Mouse (Mus musculus): Measurements from ENCODE around the gene Bmx. TPM values are rescaled to one million over a fixed set of nuclear protein-coding genes. Genes with fewer than 3 reads are reported as not detected.

Gene Bmx
- polyA plus RNA-seq, 1 experiment from 2014 or later = 0.22 TPM

GRCm38 (mm10) chrX:164164681-164165080 lies 93.3 kb downstream of the Bmx start:
- Histone ChIP-seq H3K27ac (ENCODE audit: low read depth, low read length) (no peak overlapping the region), H3K9me3 (replicated peaks; ENCODE audit: control insufficient read depth, low read length) (no peaks in the 10 kb centered on the region), H3K4me2 (ENCODE audit: low read length) (no peak overlapping the region), H3K9ac (ENCODE audit: low read length) (no peak overlapping the region), H3K4me1 (ENCODE audit: control insufficient read depth, insufficient read depth, low read length) (no peaks in the 10 kb centered on the region), H3K27me3 (replicated peaks; ENCODE audit: control insufficient read depth, insufficient read depth, low read length) (no peaks in the 10 kb centered on the region), H3K36me3 (ENCODE audit: control insufficient read depth, insufficient read depth, low read length) (no peaks in the 10 kb centered on the region), H3K4me3 (ENCODE audit: low read depth, low read length) (no peak overlapping the region)
- 82% methylated on average over 1 of the region's 1 CpGs for WGBS
- no peak for DNase-seq (ENCODE audit: low spot score)
- no peak for ATAC-seq

DNA sequence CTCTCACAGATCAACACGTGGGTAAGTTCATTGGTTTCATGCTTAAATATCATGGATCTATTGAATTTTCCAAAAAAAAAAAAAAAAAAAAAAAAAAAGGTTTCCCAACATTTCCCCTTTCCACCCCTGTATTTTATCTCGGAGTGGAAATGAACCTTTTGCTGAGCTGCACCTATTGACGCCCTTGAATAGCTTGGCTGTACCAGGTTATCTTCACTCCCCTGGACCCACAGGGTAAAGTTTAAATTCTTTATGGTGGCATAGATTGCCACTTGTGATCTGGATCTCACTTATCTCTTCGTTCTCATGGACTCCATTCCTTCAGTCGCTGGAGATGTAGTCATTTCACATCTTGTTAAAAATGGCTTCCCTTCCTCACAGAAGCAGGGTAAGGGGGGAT lies 103.4 kb downstream of the Bmx start:
- no peaks in the 10 kb centered on the region for H3K4me1 ChIP-seq (ENCODE audit: control insufficient read depth, insufficient read depth, low read length)
- ATAC-seq (no peak), DNase-seq (ENCODE audit: low spot score) (no peak)
- H3K9me3 ChIP-seq (replicated peaks; ENCODE audit: control insufficient read depth, low read length) = no peaks in the 10 kb centered on the region
- H3K36me3 ChIP-seq (ENCODE audit: control insufficient read depth, insufficient read depth, low read length) = no peaks in the 10 kb centered on the region
- H3K4me2 ChIP-seq (ENCODE audit: low read length) = no peak overlapping the region
- no peak overlapping the region for H3K4me3 ChIP-seq (ENCODE audit: low read depth, low read length)
- no peaks in the 10 kb centered on the region for H3K27me3 ChIP-seq (replicated peaks; ENCODE audit: control insufficient read depth, insufficient read depth, low read length)
- WGBS = 81% methylated on average over 5 of the region's 5 CpGs
- H3K9ac ChIP-seq (ENCODE audit: low read length) = no peak overlapping the region
- H3K27ac ChIP-seq (ENCODE audit: low read depth, low read length) = no peak overlapping the region

DNA sequence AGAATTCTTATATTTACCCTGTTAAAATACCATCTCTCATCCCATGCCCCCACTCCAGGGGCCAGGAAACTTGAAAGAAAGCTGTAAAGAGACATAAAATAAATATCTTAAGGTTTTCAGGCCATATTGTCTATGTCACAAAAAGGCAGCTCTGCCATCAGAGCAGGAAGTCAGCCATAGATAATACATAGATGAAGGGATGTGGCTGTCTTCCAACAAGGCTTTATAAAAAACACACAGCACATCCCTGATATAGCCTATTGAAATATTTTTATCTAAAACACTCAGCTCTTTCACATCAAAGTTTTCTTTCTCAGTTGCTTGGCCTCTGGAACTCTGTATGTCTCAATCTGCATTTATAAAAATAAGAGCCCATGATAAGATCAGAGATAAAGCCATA lies 104.4 kb downstream of the Bmx start:
- Histone ChIP-seq H3K27ac (ENCODE audit: low read depth, low read length) (no peak overlapping the region), H3K4me1 (ENCODE audit: control insufficient read depth, insufficient read depth, low read length) (no peaks in the 10 kb centered on the region), H3K9me3 (replicated peaks; ENCODE audit: control insufficient read depth, low read length) (no peaks in the 10 kb centered on the region), H3K36me3 (ENCODE audit: control insufficient read depth, insufficient read depth, low read length) (no peaks in the 10 kb centered on the region), H3K9ac (ENCODE audit: low read length) (no peak overlapping the region), H3K4me2 (ENCODE audit: low read length) (no peak overlapping the region), H3K27me3 (replicated peaks; ENCODE audit: control insufficient read depth, insufficient read depth, low read length) (no peaks in the 10 kb centered on the region), H3K4me3 (ENCODE audit: low read depth, low read length) (no peak overlapping the region)
- ATAC-seq (no peak), DNase-seq (ENCODE audit: low spot score) (no peak)

- no peaks in the 10 kb centered on the region for H3K27me3 ChIP-seq (replicated peaks; ENCODE audit: control insufficient read depth, insufficient read depth, low read length)
- WGBS = 67% methylated on average over 2 of the region's 2 CpGs
- H3K36me3 ChIP-seq (ENCODE audit: control insufficient read depth, insufficient read depth, low read length) = no peaks in the 10 kb centered on the region
- H3K4me2 ChIP-seq (ENCODE audit: low read length) = no peak overlapping the region
- H3K4me3 ChIP-seq (ENCODE audit: low read depth, low read length) = no peak overlapping the region
- no peaks in the 10 kb centered on the region for H3K9me3 ChIP-seq (replicated peaks; ENCODE audit: control insufficient read depth, low read length)
- H3K9ac ChIP-seq (ENCODE audit: low read length) = no peak overlapping the region
- no peaks in the 10 kb centered on the region for H3K4me1 ChIP-seq (ENCODE audit: control insufficient read depth, insufficient read depth, low read length)
- ATAC-seq = no peak
- H3K27ac ChIP-seq (ENCODE audit: low read depth, low read length) = no peak overlapping the region
- no peak for DNase-seq (ENCODE audit: low spot score)
Observed at GRCm38 (mm10) chrX:164152703-164153102, 105.3 kb downstream of the Bmx start.

DNA sequence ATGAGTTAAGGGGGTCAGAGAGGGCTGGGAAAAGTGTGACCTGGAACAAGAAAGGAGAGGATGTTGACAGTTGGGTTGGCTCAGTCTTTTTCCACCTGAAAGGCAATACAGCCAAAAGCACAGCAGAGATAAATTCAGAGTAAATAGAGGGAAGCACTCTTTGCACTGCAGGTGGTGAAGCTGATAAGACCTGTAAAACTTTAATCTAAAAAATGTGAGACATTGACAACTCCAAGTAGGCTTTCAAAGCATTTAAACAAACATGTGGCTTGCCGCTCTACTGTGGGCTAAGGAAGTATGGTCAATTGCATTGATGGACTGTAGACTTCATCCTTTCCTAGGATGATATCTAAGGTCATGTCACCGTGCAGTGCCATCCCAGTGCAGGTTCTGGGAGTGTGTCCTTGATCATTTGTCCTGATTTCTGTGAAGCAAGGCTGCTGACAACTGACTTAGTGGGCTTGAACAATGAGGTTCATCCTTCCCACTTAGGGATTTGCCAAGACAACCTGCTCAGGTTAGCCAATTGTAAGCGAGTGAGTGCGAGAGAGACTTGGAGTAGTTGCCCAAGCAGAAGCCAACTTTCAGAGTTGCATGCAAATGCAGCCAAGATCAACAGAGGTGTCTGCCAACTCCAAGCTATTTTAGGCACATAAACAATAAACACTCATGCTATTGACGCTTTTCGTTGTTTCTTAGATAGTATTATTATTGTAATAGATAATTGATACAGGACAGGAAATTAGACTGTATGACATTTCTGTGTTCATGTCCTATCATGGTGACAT lies 112.3 kb downstream of the Bmx start:
- H3K4me2 ChIP-seq (ENCODE audit: low read length) = no peak overlapping the region
- H3K9me3 ChIP-seq (replicated peaks; ENCODE audit: control insufficient read depth, low read length) = no peaks in the 10 kb centered on the region
- ATAC-seq (no peak), DNase-seq (ENCODE audit: low spot score) (no peak)
- no peaks in the 10 kb centered on the region for H3K4me1 ChIP-seq (ENCODE audit: control insufficient read depth, insufficient read depth, low read length)
- H3K27me3 ChIP-seq (replicated peaks; ENCODE audit: control insufficient read depth, insufficient read depth, low read length) = no peaks in the 10 kb centered on the region
- H3K9ac ChIP-seq (ENCODE audit: low read length) = no peak overlapping the region
- 93% methylated on average over 6 of the region's 6 CpGs for WGBS
- H3K36me3 ChIP-seq (ENCODE audit: control insufficient read depth, insufficient read depth, low read length) = no peaks in the 10 kb centered on the region
- no peak overlapping the region for H3K4me3 ChIP-seq (ENCODE audit: low read depth, low read length)
- no peak overlapping the region for H3K27ac ChIP-seq (ENCODE audit: low read depth, low read length)

Other genes with a start within 250 kb of the Bmx start
- 0.22 and 0.34 TPM in 2 replicates for gene Car5b, start 230.2 kb downstream of the Bmx start, polyA plus RNA-seq (2014; fragmentation: Nextera tagmentation; extraction: Ambion mirVana)
- gene Siah1b, start 181.7 kb downstream of the Bmx start, polyA plus RNA-seq (2014; fragmentation: Nextera tagmentation; extraction: Ambion mirVana) = 25.4 and 27.7 TPM in 2 replicates
- 0.14 and 0.28 TPM in 2 replicates for gene Cltrn, start 169.4 kb downstream of the Bmx start, polyA plus RNA-seq (2014; fragmentation: Nextera tagmentation; extraction: Ambion mirVana)
- 0.16 TPM in 1 of 2 replicates, not detected in the other for gene Ace2, start 118.9 kb downstream of the Bmx start, polyA plus RNA-seq (2014; fragmentation: Nextera tagmentation; extraction: Ambion mirVana)
- gene Pir, start 11.2 kb upstream of the Bmx start, polyA plus RNA-seq (2014; fragmentation: Nextera tagmentation; extraction: Ambion mirVana) = 3.9 and 4.3 TPM in 2 replicates
- gene Vegfd, start 115.2 kb upstream of the Bmx start, polyA plus RNA-seq (2014; fragmentation: Nextera tagmentation; extraction: Ambion mirVana) = 0.67 and 1.1 TPM in 2 replicates
- gene Piga, start 161.6 kb upstream of the Bmx start, polyA plus RNA-seq (2014; fragmentation: Nextera tagmentation; extraction: Ambion mirVana) = 7.6 and 7.7 TPM in 2 replicates
- 0.12 TPM in 1 of 2 replicates, not detected in the other for gene Asb11, start 178.8 kb upstream of the Bmx start, polyA plus RNA-seq (2014; fragmentation: Nextera tagmentation; extraction: Ambion mirVana)
- not detected in 2 replicates for gene Asb9, start 248.1 kb upstream of the Bmx start, polyA plus RNA-seq (2014; fragmentation: Nextera tagmentation; extraction: Ambion mirVana)